Mouse (Mus musculus) forebrain, embryonic 13.5 days (tissue): ENCODE data around the gene Dr1. TPM values are rescaled to one million over a fixed set of nuclear protein-coding genes. Genes with fewer than 3 reads are reported as not detected.
"Not testable (repeated sequence)": the region's sequence is repeated elsewhere in the genome, so short reads cannot be mapped to it uniquely, and the experiment has no call there.

ENCODE experiments used
- ATAC-seq: fragments of 200-750 bp; cut with Nextera tagmentation; 2 replicates; pipeline ENCODE4 v1.8.0; 2017
- H3K27ac ChIP-seq: fragments of 300-500 bp; sonication (generic); 2 replicates; pipeline ENCODE4 v1.5.1; 2015; ENCODE audit warnings: inconsistent platforms, mild to moderate bottlenecking, moderate library complexity
- H3K27me3 ChIP-seq: fragments of 300-500 bp; sonication (generic); 2 replicates; pipeline ENCODE4 v1.6.1; 2015; ENCODE audit warnings: mild to moderate bottlenecking, inconsistent platforms
- H3K36me3 ChIP-seq: fragments of 300-500 bp; sonication (generic); 2 replicates; pipeline ENCODE4 v1.6.1; 2015; ENCODE audit warnings: mild to moderate bottlenecking, inconsistent platforms; ENCODE audit not compliant: poor library complexity, severe bottlenecking
- H3K4me1 ChIP-seq: fragments of 300-500 bp; sonication (generic); 2 replicates; pipeline ENCODE4 v1.6.1; 2015; ENCODE audit warnings: inconsistent platforms
- H3K4me2 ChIP-seq: fragments of 300-500 bp; sonication (generic); 2 replicates; pipeline ENCODE4 v1.6.1; 2015; ENCODE audit warnings: inconsistent platforms, mild to moderate bottlenecking, moderate library complexity
- H3K4me3 ChIP-seq: fragments of 300-500 bp; sonication (generic); 2 replicates; pipeline ENCODE4 v1.5.1; 2015; ENCODE audit warnings: mild to moderate bottlenecking, inconsistent platforms
- H3K9ac ChIP-seq: fragments of 300-500 bp; sonication (generic); 2 replicates; pipeline ENCODE4 v1.6.1; 2015; ENCODE audit warnings: mild to moderate bottlenecking, inconsistent platforms
- H3K9me3 ChIP-seq: fragments of 300-500 bp; sonication (generic); replicated peaks from 2 replicates; pipeline ENCODE4 v1.6.1; 2016; ENCODE audit warnings: inconsistent platforms
- WGBS: fragments of 180-500 bp; shearing (Covaris S2); methylation state at CpG from one replicate; pipeline ENCODE4 v1.1.7; 2015; 5-methylcytosine and 5-hydroxymethylcytosine counted together
- polyA plus RNA-seq: library from polyadenylated mRNA; unstranded; fragments of >200 nt; fragmentation: Nextera tagmentation; extraction: Ambion mirVana; gene quantifications from 2 replicates; pipeline ENCODE4 v1.2.1, GENCODE M21; 2015

Gene Dr1
- polyA plus RNA-seq, 1 experiment from 2014 or later, result 47.0 TPM

DNA sequence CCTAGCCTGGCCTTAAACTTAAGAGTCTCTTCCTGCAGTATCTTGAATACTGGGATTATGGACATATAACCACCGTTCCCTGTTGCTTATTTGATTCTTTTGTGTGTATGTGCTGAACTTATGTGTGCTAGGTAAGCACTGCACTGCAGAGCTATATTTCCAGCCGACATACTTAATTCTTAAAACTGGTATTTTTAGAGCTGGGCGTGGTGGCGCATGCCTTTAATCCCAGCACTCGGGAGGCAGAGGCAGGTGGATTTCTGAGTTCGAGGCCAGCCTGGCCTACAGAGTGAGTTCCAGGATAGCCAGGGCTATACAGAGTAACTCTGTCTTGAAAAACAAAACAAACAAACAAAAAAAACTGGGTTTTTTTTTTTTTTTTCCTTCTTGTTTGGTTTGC, 2.6 kb downstream of the Dr1 start:
- H3K4me3 ChIP-seq, result 0 out of 2 replicates have a peak overlapping the region, but pooled peaks have one; percentile 95
- 0 out of 2 replicates have a peak overlapping the region, but pooled peaks have one; percentile 37 for H3K9ac ChIP-seq
- ATAC-seq, H3K27ac ChIP-seq, H3K27me3 ChIP-seq, H3K9me3 ChIP-seq: not testable (repeated sequence)
- peaks cover 13% of the 10 kb centered on the region for H3K36me3 ChIP-seq
- peak overlapping the region; percentile 50 for H3K4me2 ChIP-seq
- 95% methylated on average over 6 of the region's 6 CpGs for WGBS
- H3K4me1 ChIP-seq, result peaks cover 39% of the 10 kb centered on the region

DNA sequence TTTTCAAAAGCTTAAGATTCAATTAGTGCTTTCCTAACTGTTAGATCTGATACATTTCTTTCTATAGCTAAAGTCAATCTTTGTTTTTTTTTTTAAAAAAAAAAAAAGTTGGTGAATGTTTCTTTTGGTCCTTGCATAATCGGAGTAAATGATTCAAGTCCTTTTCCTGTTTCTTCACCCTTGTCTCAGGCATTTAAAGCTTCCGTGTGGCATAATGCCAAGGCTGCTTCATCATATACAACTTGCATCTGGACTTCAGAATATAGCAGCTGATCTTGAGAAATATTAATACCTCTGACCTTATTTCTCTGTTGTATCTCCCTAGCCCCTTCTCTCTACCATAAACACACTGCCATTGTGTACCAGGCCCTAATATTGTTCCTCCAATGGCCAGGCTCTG, 18.3 kb downstream of the Dr1 start:
- 90% methylated on average over 2 of the region's 2 CpGs for WGBS
- Histone ChIP-seq H3K36me3 (no peaks in the 10 kb centered on the region), H3K9ac (no peak overlapping the region), H3K9me3 (no peaks in the 10 kb centered on the region), H3K4me2 (no peak overlapping the region), H3K4me1 (no peaks in the 10 kb centered on the region), H3K27me3 (no peaks in the 10 kb centered on the region), H3K4me3 (no peak overlapping the region), H3K27ac (no peak overlapping the region)
- ATAC-seq, result no peak

DNA sequence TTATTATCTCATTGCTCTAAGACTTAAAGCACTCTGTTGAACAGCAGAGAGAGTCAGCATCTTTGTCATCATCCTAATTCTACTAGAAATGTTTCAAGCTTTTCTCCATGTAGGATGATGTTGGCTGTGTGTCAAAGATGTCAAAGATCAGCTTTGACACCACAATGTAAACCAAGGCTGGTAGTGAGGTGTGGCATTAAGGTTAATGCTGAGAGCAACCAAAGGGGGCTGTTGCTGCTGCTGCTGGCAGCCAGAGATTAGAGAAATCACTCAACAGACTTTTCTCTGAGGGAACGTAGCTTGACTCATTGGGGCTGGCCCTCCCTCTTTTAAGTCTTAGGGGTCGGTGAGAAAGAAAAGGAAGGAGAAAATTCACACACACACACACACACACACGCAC, 32.9 kb downstream of the Dr1 start:
- no peak for ATAC-seq
- Histone ChIP-seq H3K36me3 (no peaks in the 10 kb centered on the region), H3K9ac (no peak overlapping the region), H3K27me3 (no peaks in the 10 kb centered on the region), H3K9me3 (no peaks in the 10 kb centered on the region), H3K27ac (no peak overlapping the region), H3K4me2 (no peak overlapping the region), H3K4me3 (no peak overlapping the region), H3K4me1 (no peaks in the 10 kb centered on the region)
- 56% methylated on average over 3 of the region's 3 CpGs for WGBS

DNA sequence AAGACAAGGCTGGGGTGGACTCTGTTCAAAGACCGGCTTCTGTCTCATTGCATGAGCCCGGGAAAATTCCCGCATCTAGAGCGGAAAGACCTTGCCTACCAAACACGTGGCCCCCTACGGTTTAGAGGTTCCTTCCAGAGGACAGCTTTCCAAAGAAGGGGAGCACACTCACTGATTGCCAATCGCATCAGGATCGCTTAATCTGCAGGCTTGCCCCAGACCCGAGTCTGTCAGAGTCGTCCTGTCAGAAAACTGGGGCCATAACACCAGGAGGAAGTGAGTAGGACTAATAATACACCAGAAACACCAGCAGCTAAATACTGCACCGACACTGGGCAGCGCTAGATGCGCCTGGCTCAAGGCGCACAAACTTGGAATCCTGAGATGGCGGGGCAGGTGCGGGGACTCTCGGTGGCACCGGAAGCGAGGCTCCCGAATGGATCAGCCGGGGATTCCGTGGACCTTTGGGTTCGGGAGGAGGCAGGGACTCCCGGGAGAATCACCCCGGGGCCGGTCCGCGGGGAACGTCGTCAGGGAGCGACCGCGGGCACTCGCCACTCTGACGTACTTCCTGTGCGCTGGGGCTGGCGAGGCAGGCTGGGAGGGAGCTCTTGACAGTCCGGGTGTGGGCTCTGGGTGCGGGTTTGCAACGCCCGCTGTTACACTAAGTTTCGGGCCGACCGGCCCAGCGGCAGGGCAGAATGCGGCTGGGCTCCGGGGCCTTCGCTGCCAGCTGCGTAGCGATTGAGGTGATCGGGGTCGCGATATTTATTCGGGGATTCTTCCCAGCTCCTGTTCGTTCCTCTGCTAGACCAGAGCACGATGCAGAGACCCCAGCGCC, 43.7 kb downstream of the Dr1 start, which contains the start of gene Pigg:
Gene Pigg (plus strand): TSS at position 386 of the 841 bp plus-strand sequence.
- Histone ChIP-seq H3K9ac (peak within 1 kb of the TSS; percentile 85), H3K27me3 (no peaks in the 10 kb centered on the region), H3K9me3 (no peaks in the 10 kb centered on the region), H3K4me2 (peak within 1 kb of the TSS; percentile 86), H3K4me3 (peak within 1 kb of the TSS; percentile 77), H3K36me3 (peaks cover 4% of the 10 kb centered on the region; the same call in 1 of the 2 replicates), H3K27ac (peak within 1 kb of the TSS; percentile 73), H3K4me1 (peaks cover 11% of the 10 kb centered on the region)
- under 1% methylated on average over 57 of the region's 57 CpGs for WGBS
- peak; percentile 99 for ATAC-seq

DNA sequence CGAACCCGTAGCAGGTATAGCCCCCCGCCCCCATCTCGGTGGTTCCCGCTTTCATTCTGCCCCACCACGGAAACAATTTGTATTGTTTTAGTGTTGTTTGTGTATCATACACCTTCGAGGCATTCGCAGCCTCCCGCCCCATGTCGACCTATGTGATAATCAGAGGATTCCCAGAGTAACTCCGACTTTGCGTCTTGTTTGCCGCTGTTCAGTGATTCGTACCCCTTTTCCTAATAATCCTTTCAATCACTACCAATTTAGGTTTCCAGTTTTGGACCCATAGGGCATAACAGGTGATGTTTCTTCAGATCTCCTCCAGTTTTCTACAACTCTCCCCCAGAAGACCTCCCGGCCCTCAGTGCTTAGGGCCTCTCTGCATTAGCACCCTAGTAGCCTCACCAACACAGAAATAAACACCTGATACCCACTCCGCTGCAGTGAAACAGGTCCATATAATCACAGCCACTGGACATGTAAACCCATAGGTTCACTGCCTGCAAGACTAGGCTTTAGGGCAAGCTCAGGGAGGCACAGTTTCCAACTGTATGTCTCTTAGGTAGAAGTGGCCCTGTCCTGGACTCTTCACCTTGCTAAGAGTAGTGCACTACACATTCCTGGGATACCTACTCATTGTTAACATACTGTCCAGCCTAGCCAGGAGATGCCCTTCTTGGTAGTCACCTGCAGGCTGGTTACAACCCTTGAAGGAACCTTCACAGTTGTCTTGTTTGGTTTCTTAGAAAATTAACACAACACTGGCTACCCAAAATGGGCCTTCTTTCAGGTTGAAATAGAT, 44.6 kb downstream of the Dr1 start:
- Histone ChIP-seq H3K9me3 (no peaks in the 10 kb centered on the region), H3K4me2 (peak overlapping the region; percentile 86), H3K27me3 (no peaks in the 10 kb centered on the region), H3K9ac (peak overlapping the region; percentile 85), H3K4me1 (peaks cover 11% of the 10 kb centered on the region), H3K4me3 (peak overlapping the region; percentile 77), H3K27ac (0 out of 2 replicates have a peak overlapping the region, but pooled peaks have one; percentile 73), H3K36me3 (peaks cover 5% of the 10 kb centered on the region; the same call in 1 of the 2 replicates)
- 6% methylated on average over 16 of the region's 16 CpGs for WGBS
- ATAC-seq, result no peak

Other genes starting within 250 kb of the Dr1 start
- 143 and 160 TPM in 2 replicates for gene Mtf2, start 203.2 kb upstream of the Dr1 start, polyA plus RNA-seq
- 27.4 and 28.0 TPM in 2 replicates for gene Tmed5, start 136.3 kb upstream of the Dr1 start, polyA plus RNA-seq
- gene Ccdc18, start 136.0 kb upstream of the Dr1 start, polyA plus RNA-seq, result 9.1 and 11.4 TPM in 2 replicates
- 6.0 and 6.7 TPM in 2 replicates for gene Pigg, start 43.7 kb downstream of the Dr1 start, polyA plus RNA-seq
- 0.28 and 0.31 TPM in 2 replicates for gene Gm42517, start 99.0 kb downstream of the Dr1 start, polyA plus RNA-seq
- gene Pde6b, start 119.5 kb downstream of the Dr1 start, polyA plus RNA-seq, result 0.32 and 0.38 TPM in 2 replicates
- gene Atp5k, start 165.6 kb downstream of the Dr1 start, polyA plus RNA-seq, result 418 and 500 TPM in 2 replicates
- gene Mfsd7a, start 180.0 kb downstream of the Dr1 start, polyA plus RNA-seq, result 0.06 and 0.17 TPM in 2 replicates
- 30.1 and 30.8 TPM in 2 replicates for gene Pcgf3, start 192.3 kb downstream of the Dr1 start, polyA plus RNA-seq